Mouse (Mus musculus) forebrain, embryonic 11.5 days (tissue): ENCODE measurements at regions not wholly inside any gene's neighbourhood (a gene's known extent, or its start where the extent isn't known, plus 50 kb on each side); places are given as distances from the start of the nearest gene placed in this dataset.
A peak's percentile ranks its signal among the peaks of the same experiment; 100 is the strongest.

Experiments
- ATAC-seq: fragments of 200-750 bp; cut with Nextera tagmentation; replicated peaks from 2 replicates; pipeline ENCODE4 v1.8.0; 2017; ENCODE audit warnings: moderate TSS enrichment; ENCODE audit not compliant: low FRiP score
- DNase-seq: peaks from one replicate; pipeline ENCODE4 v3.0.0-alpha.2; 2017; ENCODE audit warnings: low spot score
- H3K27ac ChIP-seq: fragments of 300-500 bp; sonication (generic); 2 replicates; pipeline ENCODE4 v1.5.1; 2014; ENCODE audit warnings: low read depth, low read length
- H3K27me3 ChIP-seq: fragments of 300-500 bp; sonication (generic); 2 replicates; pipeline ENCODE4 v1.6.1; 2014; ENCODE audit warnings: mild to moderate bottlenecking, low read length, mixed read lengths; ENCODE audit not compliant: control insufficient read depth, insufficient read depth
- H3K36me3 ChIP-seq: fragments of 300-500 bp; sonication (generic); 2 replicates; pipeline ENCODE4 v1.6.1; 2014; ENCODE audit warnings: mild to moderate bottlenecking, low read length, moderate library complexity, mixed read lengths; ENCODE audit not compliant: control insufficient read depth, insufficient read depth
- H3K4me1 ChIP-seq: fragments of 300-500 bp; sonication (generic); replicated peaks from 2 replicates; pipeline ENCODE4 v1.6.1; 2014; ENCODE audit warnings: low read length, mixed read lengths; ENCODE audit not compliant: control insufficient read depth, insufficient read depth
- H3K4me2 ChIP-seq: fragments of 300-500 bp; sonication (generic); 2 replicates; pipeline ENCODE4 v1.6.1; 2014; ENCODE audit warnings: low read depth, mild to moderate bottlenecking, low read length, moderate library complexity, mixed read lengths; ENCODE audit not compliant: severe bottlenecking
- H3K4me3 ChIP-seq: fragments of 300-500 bp; sonication (generic); 2 replicates; pipeline ENCODE4 v1.5.1; 2014; ENCODE audit warnings: low read depth, low read length
- H3K9ac ChIP-seq: fragments of 300-500 bp; sonication (generic); 2 replicates; pipeline ENCODE4 v1.6.1; 2014; ENCODE audit warnings: low read length
- H3K9me3 ChIP-seq: fragments of 300-500 bp; sonication (generic); 2 replicates; pipeline ENCODE4 v1.6.1; 2016; ENCODE audit warnings: low read length, mixed read lengths; ENCODE audit not compliant: control insufficient read depth
- WGBS: fragments of 180-500 bp; shearing (Covaris S2); extraction: QIAGEN DNeasy Blood & Tissue Kit; methylation state at CpG from one replicate; pipeline ENCODE4 v1.1.7; 2014; 5-methylcytosine and 5-hydroxymethylcytosine counted together

DNA sequence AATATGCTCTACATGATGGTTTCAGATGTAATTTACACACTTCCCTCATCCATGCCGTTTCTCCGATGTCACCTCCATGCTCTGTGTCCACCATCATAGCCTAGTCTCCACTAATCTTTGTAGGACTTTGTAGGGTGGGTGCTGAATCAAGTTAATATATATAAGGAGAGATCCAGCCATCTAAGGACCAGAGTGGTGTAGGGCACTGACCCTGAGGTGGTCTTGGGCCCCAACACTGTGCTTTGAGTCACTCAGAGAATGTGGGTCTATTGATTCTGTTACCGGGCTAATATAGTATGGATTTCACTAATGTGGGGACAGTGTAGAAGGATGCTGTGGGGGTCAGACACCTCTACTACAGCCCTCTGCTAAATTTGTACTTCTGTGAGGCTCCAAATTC is 104.4 kb downstream of the Tex36 start:
- H3K9me3 ChIP-seq: no peaks in the 10 kb centered on the region
- no peaks in the 10 kb centered on the region for H3K27me3 ChIP-seq
- no peaks in the 10 kb centered on the region for H3K36me3 ChIP-seq
- no peaks in the 10 kb centered on the region for H3K4me1 ChIP-seq
- ATAC-seq: no peak
- 96% methylated on average over 3 of the region's 3 CpGs for WGBS
- H3K4me2 ChIP-seq: no peak overlapping the region
- no peak overlapping the region for H3K4me3 ChIP-seq
- no peak for DNase-seq
- H3K9ac ChIP-seq: no peak overlapping the region
- H3K27ac ChIP-seq: no peak overlapping the region

DNA sequence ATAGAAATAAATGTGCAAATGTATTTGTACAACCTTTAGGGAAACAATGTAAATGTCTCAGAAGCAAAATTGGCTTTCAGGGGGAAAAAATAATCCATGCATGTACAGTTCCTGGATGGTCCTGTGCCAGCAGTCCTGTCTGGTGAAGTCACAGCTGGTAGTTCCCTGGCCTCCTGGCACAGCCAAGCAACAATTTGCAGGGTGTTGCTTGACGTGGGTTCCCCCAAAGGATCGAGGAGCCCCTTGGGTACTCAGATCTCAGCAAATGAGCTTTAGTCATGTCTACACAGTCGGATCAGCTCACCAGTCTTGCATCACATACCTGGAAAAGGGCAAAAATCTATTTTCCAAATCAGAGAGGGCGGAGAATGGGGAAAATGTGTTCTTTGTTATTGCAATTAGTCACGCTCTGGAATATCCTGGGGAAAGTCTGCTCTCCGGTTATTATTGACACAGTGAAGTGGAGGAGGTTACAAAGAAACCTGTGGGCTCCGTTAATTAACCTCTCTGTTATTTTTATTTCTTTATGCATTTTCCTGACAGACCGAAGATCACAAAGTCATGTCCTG is 106.9 kb downstream of the Tex36 start:
- Histone ChIP-seq H3K4me2 (no peak overlapping the region), H3K9me3 (no peaks in the 10 kb centered on the region), H3K27me3 (no peaks in the 10 kb centered on the region), H3K4me3 (no peak overlapping the region), H3K36me3 (no peaks in the 10 kb centered on the region), H3K9ac (no peak overlapping the region), H3K27ac (no peak overlapping the region), H3K4me1 (no peaks in the 10 kb centered on the region)
- WGBS: 65% methylated on average over 8 of the region's 8 CpGs
- DNase-seq (no peak), ATAC-seq (no peak)

DNA sequence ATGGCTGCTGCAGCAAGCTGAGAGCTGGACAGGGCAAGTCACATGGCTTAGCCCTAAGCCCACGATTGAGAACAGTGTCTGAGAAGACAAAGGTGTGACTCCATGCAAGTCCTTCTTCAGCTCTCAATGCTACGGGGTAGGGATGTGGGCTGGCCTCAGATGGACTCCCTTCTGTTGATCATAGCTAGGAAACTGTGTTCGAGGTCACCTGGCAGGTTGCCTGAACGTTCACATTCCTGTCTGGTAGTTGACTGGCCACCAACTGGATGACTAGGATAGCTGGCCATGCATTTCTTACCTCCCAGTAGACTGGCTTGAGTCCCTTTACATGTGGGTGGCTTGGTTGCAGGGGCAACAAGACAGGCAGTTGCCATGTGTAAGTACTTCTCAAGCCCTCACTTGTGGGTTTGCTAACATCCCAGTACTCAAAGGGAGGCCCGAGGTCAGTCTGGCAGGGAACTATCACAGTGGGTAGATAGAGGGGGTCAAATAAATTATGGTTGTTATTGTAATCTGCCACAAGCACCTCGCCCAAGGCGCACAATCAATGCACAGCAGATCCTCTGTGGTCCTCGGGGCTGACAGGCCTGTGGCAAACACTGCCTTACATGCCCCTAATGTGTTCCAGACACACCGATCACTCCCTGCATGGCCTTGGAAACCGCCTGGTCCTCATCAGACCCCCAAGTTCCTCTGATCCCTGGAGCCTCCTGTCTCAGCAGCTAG is 107.5 kb downstream of the Tex36 start:
- Histone ChIP-seq H3K36me3 (no peaks in the 10 kb centered on the region), H3K4me3 (no peak overlapping the region), H3K4me2 (no peak overlapping the region), H3K4me1 (no peaks in the 10 kb centered on the region), H3K9ac (no peak overlapping the region), H3K27me3 (no peaks in the 10 kb centered on the region), H3K9me3 (no peaks in the 10 kb centered on the region), H3K27ac (no peak overlapping the region)
- no peak for DNase-seq
- no peak for ATAC-seq
- 76% methylated on average over 10 of the region's 10 CpGs for WGBS

DNA sequence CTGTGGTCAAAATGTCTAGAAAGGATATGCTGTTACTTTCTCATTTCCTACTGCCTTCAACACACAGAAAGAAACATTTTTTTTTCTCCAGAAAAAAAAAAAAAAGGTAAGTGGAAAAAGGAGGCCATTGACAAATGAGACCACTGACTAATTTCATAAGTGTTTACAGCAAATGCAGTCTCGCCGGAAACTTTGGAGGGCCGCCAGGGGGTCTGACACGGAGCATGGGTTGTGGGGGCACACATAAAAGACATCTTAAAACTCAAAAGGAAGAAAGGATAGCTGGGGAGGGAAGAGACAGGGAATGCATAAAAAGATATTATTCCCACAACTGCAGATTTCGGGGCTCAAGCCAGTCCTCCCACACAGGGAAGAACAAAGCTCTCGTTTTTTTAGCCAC is 109.3 kb downstream of the Tex36 start:
- ATAC-seq: no peak
- WGBS: 65% methylated on average over 6 of the region's 6 CpGs

DNA sequence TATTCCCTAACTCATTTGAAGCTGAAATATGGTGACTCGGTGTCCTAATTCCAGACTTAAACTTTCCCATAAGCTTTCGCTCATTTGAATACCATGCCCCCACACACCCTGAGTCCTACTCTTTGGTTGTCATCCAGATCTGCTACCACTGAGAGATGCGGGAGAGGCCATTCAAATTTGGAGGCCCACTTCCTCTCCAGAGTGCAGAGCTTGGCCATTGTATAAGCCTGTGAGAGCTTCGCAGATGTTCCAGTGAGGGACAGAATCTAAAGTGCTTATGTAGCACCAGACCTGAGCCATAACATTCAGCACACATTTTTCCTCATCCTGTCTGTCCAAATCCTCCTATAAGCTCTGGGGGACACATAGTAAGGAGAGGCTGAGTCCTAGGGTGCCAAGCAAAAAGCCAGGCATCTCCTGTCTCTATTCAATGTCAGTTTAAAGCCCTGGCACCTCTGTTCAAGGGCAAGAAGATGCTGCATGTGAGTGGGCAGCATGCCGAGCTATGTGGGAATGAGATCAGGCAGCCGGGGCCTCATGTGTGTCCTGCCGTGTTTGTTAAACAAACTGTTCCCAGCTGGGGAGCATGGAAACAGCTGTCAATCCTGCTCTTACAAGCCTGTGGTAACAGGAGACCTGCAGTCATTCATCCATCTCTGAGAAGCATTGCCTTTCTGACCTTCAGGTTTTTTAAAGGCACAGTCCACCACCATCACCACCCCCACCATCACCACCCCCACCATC is 113.9 kb downstream of the Tex36 start:
- peak; percentile 47 for DNase-seq
- WGBS: 63% methylated on average over 7 of the region's 7 CpGs

More for the DNA sequence above, 109.3 kb downstream of the Tex36 start:
- Histone ChIP-seq H3K4me3 (no peak overlapping the region), H3K9me3 (no peaks in the 10 kb centered on the region), H3K36me3 (no peaks in the 10 kb centered on the region), H3K4me2 (no peak overlapping the region), H3K4me1 (no peaks in the 10 kb centered on the region), H3K27me3 (no peaks in the 10 kb centered on the region), H3K27ac (no peak overlapping the region), H3K9ac (no peak overlapping the region)
- DNase-seq: no peak

DNA sequence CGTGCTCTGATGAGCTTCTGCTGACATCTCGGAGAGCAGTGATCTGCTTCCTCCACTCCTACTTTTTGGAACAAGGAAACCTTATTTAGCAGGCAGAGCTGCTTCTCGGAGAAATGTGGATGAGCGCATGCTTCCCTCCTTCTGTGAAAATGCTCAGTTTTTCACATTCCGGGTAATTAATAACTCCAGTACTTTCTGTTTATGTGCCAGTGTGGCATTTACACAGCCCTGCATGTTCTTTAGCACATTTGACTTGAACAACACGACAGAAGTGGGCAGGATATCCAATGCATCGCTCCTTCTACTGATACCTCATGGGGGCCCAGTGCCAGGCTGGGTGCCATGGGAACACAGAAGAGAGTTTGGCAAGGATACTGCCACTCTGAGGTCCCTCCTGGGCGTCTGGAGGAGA is 117.5 kb downstream of the Tex36 start:
- Histone ChIP-seq H3K9ac (no peak overlapping the region), H3K36me3 (no peaks in the 10 kb centered on the region), H3K4me2 (no peak overlapping the region), H3K4me3 (no peak overlapping the region), H3K27ac (no peak overlapping the region), H3K4me1 (no peaks in the 10 kb centered on the region), H3K27me3 (no peaks in the 10 kb centered on the region), H3K9me3 (no peaks in the 10 kb centered on the region)
- DNase-seq (no peak), ATAC-seq (no peak)
- 79% methylated on average over 8 of the region's 8 CpGs for WGBS

More for the DNA sequence above, 113.9 kb downstream of the Tex36 start:
- H3K27me3 ChIP-seq: no peaks in the 10 kb centered on the region
- no peaks in the 10 kb centered on the region for H3K36me3 ChIP-seq
- no peak overlapping the region for H3K9ac ChIP-seq
- H3K4me3 ChIP-seq: no peak overlapping the region
- H3K9me3 ChIP-seq: no peaks in the 10 kb centered on the region
- H3K4me2 ChIP-seq: no peak overlapping the region
- H3K4me1 ChIP-seq: no peaks in the 10 kb centered on the region
- no peak for ATAC-seq
- no peak overlapping the region for H3K27ac ChIP-seq

DNA sequence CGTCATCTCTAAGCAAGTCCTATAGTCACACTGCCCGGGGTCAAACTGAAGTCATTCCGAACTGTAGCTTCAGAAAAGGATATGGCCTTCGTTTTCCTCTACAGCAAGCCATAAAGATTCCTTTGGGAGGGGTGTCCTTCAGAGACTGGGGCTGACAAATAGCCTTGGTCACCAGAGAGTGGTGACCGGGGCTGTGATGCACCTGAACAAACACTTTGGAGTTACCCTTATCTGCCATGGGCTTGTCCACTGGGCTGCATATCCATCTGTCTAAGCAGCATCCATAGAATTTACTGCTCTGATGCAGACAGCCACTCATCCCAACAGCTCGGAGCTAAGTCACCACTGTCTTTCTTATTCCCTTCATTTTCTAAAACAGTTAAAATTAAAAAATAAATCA is 120.4 kb downstream of the Tex36 start:
- H3K27ac ChIP-seq: no peak overlapping the region
- H3K4me3 ChIP-seq: no peak overlapping the region
- ATAC-seq: no peak
- H3K9me3 ChIP-seq: no peaks in the 10 kb centered on the region
- 85% methylated on average over 6 of the region's 6 CpGs for WGBS
- DNase-seq: no peak
- H3K4me2 ChIP-seq: no peak overlapping the region
- H3K9ac ChIP-seq: no peak overlapping the region
- no peaks in the 10 kb centered on the region for H3K27me3 ChIP-seq
- no peaks in the 10 kb centered on the region for H3K4me1 ChIP-seq
- no peaks in the 10 kb centered on the region for H3K36me3 ChIP-seq

DNA sequence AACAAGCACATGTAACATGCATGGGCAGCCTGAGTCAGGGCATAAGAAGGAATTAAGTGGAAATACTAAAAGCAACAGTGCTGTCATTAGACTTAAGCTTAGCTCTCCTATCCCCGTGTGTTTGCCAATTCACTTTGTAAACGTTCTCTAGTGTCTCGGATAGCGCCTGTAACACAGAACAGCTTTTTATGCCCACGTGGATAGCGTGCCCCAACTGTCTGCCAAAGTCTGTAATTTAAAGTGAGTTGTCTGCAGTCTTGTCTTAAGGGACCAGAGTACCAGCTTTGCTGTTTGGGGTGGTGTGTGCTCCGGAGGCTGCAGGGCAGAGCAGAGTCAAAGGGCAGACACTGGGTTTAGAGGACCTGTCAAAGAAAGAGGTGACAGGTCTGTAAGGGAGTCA is 122.3 kb downstream of the Tex36 start:
- H3K4me1 ChIP-seq: no peaks in the 10 kb centered on the region
- 78% methylated on average over 7 of the region's 7 CpGs for WGBS
- no peak overlapping the region for H3K9ac ChIP-seq
- DNase-seq (no peak), ATAC-seq (no peak)
- no peak overlapping the region for H3K4me3 ChIP-seq
- no peak overlapping the region for H3K4me2 ChIP-seq
- no peaks in the 10 kb centered on the region for H3K36me3 ChIP-seq
- H3K9me3 ChIP-seq: no peaks in the 10 kb centered on the region
- H3K27ac ChIP-seq: no peak overlapping the region
- H3K27me3 ChIP-seq: no peaks in the 10 kb centered on the region
